Mouse (Mus musculus) spleen, adult 18-20 months (tissue): ENCODE results near the gene Fbxl3.

Experiments used
- DNase-seq, 2 experiments: peaks; one replicate each; pipeline ENCODE4 v3.0.0; 2022; ENCODE audit warnings: mixed read lengths in 2 of 2

The Fbxl3 gene

DNA sequence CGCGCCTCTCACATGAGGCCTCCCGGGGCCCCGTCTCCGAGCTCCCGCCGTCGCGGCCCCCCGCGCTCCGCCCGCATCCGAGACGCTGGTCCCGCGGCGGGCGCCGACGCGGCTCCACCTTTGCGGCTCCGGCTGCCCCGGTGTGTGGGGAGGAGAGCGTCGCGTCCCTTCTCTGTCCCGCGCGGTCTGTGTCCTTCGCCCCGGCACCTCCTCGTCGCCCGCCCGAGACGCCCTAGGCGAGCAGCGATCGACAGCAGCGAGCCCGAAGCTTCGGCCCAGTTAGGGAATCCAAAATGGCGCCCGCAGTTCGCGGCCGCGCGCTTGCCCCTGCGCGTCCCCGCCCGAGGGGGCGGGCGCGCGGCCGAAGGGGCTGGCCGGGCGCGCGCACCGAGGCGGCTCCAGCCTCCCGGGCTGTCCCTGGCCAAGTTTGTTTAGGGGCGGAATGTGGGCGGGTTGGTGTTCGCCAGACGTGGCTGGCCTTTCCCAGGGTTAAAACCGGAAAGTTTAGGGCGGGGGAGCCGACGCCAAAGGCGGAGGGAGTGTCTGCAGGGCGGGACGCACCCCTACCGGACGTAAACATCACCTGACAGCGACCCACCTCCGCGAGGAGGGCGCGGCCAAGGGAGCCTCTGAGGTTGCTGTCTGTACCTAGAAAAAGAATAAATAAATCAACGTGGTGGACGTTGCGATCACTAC lies at the start of gene Fbxl3:
Fbxl3 (minus strand) TSS at position 329 of the 696 bp plus-strand sequence.
- DNase-seq = peak; percentile 81 to 85

DNA sequence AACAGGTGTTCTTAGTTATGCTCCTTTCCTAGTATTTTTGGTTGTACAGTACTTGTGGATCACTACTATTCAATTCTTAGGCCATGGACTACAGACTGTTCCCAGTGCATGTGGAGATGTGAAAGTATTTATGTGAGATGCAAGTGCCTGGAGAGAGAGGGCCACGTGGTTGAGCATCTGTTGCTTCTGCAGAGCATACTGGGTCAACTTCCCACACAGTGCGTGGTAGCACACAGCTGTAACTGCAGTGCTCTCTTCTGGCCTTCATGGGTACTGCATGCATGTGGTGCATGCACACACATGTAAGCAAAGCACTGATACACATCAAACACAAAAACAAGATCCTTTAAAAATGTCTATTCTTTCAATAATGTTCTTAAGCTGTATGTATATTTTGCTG lies 32.6 kb upstream of the Fbxl3 start:
- DNase-seq = peak in 1 of 2 experiments; percentile 28

DNA sequence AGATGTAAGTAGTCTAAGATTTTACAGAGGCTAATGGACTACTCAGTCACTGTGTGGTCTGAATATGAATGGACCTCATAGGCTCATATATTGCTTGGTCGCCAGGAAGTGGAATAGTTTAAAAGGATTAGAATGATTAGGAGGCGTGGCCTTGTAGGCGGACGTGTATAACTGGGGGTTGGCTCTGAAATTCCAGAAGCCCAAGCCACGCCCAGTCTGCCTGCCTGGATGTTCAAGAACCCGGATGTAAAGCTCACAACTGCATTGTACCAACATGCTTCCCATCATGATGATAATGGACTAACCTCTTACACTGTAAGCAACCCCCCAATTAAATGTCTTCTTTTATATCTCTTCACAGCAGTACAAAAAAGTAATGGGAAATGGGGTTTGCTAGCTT lies 26.4 kb upstream of the Fbxl3 start:
- DNase-seq = no peak

DNA sequence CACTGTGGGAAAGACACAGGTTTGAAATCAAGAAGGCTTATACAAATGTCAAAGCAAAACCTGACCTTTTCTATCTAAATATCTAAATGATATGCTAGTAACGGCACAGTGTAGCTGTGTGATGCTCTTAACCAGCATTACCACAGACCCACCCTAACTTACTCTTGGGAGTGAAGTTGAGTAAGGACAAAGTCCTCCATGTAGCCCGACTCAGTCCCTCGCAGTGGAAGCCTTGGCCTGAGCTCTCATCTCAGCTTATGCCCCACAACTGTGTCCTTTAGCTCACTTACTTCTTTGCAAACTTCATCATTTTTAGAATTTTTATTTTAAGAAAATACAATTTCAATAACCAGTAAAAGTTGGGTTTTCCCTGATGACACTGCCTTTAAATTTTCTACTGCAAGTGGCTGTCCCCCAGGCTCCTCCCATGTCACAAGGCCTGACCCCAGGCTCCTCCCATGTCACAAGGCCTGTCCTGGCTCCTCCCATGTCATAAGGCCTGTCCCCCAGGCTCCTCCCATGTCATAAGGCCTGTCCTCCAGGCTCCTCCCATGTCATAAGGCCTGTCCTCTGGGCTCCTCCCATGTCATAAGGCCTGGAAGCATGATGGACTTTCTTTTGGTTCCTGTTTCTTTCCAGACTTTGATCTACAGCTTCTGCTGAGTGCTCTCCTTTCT lies 15.8 kb upstream of the Fbxl3 start:
- DNase-seq = no peak

DNA sequence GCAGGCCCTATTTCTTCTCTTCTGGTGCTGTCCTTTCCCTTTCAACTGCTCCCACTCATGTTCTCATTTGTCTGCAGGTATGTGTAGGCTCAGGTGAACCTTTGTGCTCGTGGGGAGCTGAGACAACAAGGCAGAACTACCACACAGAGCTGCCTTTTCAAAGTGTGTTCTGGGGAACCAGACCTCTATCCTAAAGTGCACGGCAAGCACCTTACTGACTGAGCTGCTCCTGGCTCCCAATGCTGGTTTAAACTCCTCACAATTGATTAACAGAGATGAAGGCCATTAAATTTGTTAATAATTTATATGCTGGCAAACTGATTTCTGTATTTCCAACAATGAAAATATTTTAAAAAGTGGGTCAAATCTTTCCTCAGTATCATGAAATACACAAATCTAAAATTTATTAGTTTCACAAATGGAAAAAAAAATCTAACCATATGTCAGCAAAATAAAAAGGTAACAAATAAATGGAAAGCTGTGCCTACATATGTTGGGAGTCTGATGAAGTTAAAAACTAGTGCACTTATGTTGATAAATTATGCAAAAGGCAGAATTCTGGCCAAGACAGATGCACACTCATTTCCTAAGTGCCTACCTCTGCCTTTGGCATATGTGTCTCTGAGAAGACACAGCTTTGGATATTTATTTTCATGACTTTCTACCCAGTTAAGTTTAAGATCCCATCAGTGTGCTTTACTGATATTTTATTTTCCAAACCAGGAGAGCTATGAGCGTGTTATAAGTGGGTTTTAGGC lies 13.4 kb upstream of the Fbxl3 start:
- DNase-seq = no peak

DNA sequence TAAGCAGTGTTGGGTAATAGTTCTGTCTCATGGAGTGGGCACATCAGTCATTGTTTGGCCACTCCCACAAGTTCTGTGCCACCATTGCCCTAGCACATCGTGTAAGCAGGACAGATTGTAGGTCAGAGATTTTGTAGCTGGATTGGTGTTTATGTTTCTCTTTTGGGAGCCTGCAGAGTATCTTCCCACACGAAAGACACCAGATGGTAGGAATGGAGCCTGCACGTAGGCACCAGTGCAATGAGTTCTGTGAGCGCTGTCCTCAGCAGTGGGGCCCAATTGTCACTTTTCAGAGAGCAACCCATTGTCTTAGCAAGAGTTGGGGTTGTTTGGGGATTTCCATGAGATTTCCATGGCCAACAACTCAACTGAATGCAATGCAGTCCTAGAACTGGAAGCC lies 10.6 kb upstream of the Fbxl3 start:
- no peak for DNase-seq

DNA sequence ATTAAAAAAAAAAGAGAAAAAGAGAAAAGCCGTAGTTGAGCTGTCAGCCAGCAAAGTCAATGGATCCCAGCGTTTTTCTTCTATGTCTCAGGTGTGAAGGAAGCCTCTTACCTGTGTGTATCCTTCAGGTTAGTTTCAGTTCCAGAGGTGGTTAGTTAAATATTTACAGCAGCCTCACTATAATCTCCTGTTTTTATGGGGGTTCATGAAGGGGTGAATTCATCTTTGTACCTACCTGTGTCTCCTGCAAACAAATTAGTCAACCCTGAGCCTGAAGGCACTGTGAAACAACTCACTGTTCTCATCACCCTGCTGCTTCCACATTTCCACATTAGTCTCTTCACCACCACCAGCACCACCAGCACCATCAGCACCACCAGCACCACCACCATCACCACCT lies 6.9 kb upstream of the Fbxl3 start:
- DNase-seq = no peak

DNA sequence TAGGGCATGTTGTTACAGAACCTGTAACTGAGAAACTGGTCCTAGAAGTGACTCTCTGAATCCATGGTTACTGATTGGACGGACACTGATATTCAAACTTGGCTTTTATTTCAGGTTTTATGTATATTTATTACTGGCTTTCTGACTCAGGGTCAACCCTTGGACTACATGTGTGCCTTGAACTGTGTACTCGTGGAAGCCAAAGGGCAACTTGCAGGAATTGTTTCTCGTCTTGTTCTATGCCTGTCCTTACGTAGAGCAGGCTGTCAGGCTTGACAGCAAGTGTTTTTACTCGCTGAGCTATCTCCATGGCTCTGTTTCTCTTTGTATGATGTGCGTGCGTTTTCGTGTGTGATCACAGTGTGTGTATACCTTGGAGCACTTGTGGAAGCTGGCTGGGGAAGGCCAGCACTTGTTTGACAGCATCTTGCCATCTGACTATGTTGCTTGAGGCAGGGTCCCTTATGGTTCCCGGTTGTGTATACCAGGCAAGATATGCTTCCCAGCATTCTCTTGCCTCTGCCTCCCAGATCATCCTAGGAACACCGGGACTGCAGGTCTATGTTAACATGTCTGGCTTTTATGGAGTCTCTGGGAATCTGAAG lies 3.5 kb upstream of the Fbxl3 start:
- DNase-seq = no peak

DNA sequence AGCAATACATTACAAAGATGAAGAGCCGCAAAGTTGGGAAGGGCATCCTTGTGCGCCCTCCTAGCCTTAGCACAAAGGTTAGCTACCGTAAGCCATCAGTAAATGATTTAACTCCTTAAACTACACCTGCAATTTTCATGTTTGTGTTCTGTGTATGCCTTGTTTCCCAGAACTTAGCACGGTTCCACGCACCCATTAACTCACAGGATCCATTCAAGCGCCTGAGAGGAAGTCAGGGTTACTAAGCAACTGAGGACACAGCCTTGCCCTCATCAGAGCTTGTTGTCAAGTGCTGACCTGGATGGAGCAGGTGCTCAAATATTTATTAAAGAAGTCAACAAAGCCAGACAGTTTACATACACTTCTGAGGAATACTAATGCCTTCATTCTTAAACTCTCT lies 2.9 kb upstream of the Fbxl3 start:
- no peak for DNase-seq

DNA sequence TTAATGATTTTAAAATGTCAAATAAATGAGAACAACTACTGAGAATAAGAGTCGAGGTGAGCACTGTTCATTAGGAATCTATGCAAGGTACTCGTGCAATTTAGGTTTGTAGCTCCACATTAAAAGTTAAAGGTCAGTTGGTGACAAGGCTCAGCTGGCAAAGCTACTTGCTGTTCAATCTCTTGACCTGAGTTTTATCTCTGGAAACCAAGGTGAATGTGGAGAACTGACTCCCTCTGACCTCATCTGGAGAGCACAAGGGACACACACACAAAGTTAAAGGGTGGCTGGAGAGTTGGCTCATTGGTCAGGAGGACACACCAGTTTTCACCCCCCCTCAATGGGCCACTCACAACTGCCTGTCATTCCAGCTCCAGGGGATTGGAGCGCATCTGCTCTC lies 1.8 kb upstream of the Fbxl3 start:
- DNase-seq = no peak

DNA sequence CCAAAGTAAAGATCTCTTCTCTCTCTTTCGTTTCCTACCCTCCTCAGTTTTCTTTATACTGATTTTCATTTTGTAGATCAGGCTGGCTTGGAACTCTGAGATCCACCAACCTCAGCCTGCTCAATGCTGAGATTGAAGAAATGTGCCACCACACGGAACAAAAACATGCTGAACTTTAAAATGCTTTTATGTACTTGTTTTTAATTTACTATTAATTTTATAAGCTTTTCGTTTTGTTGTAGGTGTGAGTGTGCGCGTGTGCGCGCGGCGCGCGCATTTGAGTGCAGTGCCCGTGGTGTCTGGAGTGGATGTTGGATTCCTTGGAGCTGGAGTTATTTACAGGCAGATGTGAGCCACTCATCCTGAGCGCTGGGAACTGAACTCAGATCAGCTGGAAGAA lies 930 bp upstream of the Fbxl3 start:
- DNase-seq = no peak

DNA sequence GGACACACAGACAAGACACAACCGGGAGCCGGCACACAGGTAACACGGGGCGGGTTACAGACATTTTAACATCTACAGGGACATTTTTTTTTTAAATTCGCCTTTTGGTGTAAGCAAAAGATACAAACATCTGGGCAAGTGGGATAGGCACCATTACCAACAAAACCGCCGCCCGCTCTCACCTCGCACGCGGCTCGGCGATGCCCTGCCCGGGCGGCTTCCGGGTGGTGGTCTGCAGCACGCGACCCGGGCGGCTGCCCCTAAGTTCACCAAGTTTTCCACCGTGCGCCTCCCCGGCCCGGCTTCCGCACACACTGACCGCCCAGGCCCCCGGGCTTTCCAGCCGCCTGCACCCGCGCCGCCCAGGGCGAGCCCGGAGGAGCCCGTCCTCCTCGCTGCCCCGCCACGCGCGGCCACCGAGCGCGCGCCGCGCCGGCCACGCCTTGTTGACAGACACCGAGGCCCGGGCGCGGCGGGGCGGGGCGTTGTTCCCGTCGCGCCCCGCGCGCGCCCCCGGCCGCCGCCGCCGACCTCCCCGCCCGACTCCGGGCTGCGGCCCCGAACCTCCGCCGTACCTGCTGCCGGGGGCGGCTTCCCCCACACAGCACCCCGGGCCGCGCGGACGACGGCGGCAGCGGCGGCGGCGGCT lies 655 bp downstream of the Fbxl3 start:
- DNase-seq = peak; percentile 76 to 86

DNA sequence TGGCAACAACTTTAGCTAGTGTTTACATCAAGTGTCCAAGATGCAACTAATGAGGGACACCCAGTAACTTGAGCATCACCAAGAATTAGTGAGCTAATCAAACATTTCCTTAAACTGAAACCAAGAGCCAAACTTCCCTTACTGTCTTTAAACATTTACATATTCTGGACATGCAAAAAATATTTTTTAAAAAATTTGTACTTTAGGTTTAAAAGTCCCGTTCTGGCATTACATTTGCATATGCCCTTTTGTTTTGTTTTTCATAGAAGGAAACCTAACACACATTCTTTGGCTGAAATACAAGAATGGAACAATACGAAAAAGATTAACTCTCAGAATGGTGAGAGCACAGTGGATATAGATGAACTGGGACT lies 1.2 kb downstream of the Fbxl3 start:
- no peak for DNase-seq

DNA sequence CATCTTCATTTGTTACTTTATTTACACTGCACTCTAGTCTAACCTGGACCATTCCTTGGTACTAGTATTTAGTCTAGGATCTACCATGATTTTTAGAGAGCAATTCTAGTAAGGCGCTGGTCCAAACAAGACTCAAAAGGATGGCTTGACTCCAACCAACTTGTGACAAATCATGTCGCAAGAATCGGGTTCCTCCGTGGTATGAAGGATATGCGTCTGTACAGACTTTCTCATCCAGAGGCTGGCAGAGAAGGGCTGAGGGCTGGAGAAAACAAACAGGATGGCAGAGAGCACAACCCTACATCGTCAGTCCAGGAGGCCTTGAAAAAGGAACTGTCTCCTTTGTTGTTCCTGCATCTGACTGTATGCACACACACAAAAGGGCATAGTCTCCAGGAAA lies 2.7 kb downstream of the Fbxl3 start:
- no peak for DNase-seq

DNA sequence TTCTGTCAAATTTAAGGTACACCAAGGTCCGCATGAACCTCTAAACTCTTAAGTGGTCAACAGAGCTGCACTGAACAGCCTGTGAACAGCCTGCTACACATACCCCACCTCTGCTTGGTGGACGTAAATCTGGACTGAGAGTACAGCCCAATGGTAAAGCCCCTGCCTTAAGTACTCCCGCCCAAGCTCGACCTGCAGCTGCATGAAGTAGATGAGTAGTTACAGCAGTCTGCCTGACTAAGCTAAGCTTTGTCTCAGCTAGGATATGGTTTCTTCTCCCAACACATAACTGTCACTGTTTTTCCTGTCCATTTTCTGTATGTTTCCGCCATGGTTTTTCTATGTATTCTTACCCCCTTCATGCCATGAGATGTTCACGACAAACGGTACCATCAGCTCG lies 3.5 kb downstream of the Fbxl3 start:
- no peak for DNase-seq

DNA sequence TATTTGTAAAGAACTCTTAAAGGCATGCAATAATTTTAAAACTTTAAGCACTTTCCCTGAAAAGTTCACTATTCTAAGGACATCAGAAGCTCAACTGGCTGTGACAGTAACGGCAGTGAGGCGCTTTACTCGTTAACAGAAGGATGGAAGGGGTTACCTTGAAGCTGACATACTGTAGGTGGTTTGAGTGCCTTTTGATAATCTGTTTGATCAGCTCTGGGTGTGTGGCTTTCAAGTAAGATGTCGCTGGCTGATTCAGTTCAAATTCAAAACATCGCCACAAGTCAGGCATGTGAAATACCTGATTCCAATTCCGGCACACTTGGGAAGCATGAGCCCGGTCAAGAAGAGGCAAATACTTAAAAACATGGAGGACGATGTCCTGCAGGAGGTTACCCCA lies 4.3 kb downstream of the Fbxl3 start:
- DNase-seq = no peak

DNA sequence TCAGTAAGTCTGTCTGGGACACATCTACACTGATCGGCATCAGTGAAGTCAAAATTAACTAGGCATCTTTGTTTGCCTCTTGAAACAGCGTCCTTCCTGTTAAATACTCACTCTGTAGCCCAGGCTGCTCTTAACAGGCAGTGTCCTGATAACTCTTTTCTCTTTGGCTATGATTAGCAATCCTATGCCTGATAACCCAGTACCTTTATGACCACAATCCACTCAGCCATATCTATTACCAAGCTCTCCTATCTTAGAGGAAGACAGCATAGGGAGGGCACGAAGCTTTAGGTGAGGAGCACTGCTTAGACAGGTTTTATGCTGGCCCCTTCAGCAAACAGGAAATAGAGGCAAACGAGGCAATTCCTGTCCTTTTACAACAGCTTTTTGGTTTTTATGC lies 5.7 kb downstream of the Fbxl3 start:
- no peak for DNase-seq

DNA sequence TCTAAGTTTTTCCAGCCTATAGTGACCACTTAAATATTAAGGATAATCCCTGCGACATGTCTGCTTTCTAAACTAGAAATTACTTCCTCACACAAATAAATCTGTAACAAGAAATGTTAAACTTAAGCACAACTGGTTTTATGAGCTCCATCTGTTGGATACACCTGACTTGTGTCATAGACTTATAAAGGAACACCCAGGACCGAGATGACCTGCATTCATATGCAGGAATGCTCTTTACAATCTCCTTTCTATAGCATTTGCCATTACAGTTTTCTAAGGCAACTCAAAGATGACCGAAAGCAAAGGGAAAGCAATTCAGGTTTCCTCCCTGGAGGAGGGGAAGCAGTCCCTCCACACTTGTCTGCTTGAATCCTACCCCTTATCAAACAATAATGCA lies 6.1 kb downstream of the Fbxl3 start:
- no peak for DNase-seq

DNA sequence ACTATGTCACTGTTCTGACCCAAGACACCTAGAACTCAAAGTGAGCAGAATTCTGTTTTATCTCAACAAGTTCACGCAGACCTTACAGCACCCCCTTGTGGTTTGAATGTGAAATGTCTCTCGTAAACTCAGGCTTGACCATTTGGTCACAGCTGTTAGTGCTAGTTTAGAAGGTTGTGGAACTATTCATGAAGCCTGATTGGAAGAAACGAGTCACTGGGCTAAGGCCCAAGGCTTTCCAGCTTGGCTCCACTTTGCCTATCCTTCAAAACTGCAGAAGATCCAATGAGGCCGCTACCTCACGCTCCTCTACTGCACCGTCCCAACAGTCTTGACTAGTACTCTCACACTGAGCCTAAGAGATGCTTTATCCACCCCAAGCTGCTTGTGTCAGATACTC lies 10.7 kb downstream of the Fbxl3 start:
- no peak for DNase-seq

DNA sequence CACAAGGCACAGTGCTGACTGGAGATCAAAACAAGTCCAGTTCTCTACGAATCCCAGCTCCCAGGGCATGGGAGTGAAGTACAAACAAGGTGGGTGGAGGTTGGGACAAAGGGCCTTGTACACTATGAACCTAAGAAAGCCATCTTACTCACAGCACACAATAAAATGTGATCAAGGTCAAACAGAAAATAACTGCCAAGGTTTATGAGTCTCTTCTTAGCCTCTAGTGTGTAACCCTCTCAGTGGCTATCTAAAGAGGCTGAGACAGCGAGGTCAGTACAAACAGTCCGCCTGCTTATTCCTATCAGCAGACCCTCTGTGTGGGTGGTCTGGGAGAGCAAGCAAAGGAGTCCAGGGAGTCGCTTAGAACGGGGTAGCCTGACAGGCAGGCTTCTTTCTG lies 11.5 kb downstream of the Fbxl3 start:
- DNase-seq = no peak

DNA sequence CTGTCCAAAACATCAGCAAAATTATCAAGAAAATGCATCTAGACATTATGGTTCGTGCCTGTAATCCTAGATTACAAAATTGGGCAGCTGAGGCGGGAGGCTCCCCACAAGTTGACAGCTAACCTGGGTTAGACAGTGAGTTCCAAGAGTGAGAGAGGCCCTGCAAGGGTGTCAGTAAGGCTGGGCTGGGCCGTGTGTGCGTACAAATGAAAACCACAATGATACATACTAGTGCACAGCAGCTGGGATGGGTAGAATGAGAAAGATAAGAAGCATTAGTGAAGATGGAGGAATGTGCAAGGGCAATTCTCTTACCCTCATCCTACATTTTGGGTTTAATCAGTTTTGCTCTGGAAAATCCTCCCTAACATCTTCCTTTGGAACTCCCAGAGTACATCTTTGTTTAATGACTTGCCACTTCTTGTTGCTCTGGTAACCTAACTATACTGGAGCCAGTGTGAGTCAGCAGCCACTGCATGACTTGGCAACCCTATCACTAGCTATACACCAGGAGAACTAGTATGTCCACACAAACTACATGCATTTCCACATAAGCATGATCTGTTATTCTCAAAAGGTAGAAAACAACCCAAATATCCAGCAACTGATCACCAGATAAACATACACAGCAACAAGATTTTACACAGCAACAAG lies 12.6 kb downstream of the Fbxl3 start:
- DNase-seq = no peak

DNA sequence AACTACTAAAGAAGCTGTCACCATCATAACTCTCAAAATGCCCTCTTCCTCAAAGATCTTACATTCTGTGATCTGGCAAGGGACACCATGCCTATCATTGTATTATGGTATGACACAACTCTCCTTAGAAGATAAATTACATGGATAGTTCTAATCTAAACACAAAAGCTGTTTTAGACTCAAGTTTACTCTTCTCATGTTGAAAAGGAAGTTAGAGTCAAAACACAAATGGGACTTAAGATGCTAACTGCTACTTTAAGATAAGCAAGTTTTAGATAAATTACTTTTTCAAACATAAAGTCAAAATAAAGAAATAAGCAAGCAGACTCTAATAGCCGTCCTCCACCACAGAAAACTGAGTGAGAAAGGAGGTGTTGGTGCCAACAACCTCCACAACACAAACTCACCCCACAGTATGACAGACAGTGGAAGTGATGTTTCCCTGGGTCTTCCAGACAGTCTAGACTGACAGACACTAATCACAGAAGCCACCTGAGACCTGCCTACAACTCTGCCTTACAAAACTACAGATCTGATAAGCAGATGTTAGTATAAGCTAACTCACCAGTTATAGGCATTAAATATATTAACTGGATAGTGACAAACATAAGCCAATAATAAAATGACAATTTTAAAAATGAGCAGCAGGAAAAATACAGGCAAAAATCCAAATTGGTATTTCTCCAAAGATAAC lies 13.4 kb downstream of the Fbxl3 start:
- DNase-seq = no peak
